Mouse (Mus musculus) erythroblast, adult 5-6 weeks (primary cell): ENCODE data around the gene Fxr2. TPM values are rescaled to one million over a fixed set of nuclear protein-coding genes. Genes with fewer than 3 reads are reported as not detected.
"Not testable (repeated sequence)": the region's sequence is repeated elsewhere in the genome, so short reads cannot be mapped to it uniquely, and the experiment has no call there.

ENCODE experiments used
- ATAC-seq: replicated peaks from 2 replicates; pipeline ENCODE4 v1.8.0; 2016; ENCODE audit warnings: moderate number of reproducible peaks, mild to moderate bottlenecking, moderate TSS enrichment, inconsistent platforms; ENCODE audit not compliant: poor library complexity, low FRiP score, severe bottlenecking
- total RNA-seq, 2 experiments: library from RNA; stranded (forward) in 1 of 2; stranded (reverse) in 1 of 2; fragments of 150-400 nt in 1 of 2; fragments of 200-764, 138-1000 nt in 1 of 2; gene quantifications; 2 replicates each; pipeline versions ENCODE4 v1.2.3 to v1.2.4; 2015 to 2017; ENCODE audit warnings: low replicate concordance in 2 of 2

Gene Fxr2
- total RNA-seq, 2 experiments from 2014 or later: 12.3 to 14.4 TPM

GRCm38 (mm10) chr11:69606832-69607231 lies 26.0 kb upstream of the Fxr2 start:
- ATAC-seq: no peak

GRCm38 (mm10) chr11:69608525-69608924 lies 24.3 kb upstream of the Fxr2 start:
- no peak for ATAC-seq

GRCm38 (mm10) chr11:69609416-69609815 lies 23.4 kb upstream of the Fxr2 start:
- ATAC-seq: no peak

GRCm38 (mm10) chr11:69610899-69611298 lies 21.9 kb upstream of the Fxr2 start:
- ATAC-seq: no peak

- peak; percentile 84 for ATAC-seq
Measured at GRCm38 (mm10) chr11:69613553-69614256, 19.1 kb upstream of the Fxr2 start.

GRCm38 (mm10) chr11:69614257-69614588 lies 18.6 kb upstream of the Fxr2 start:
- not testable (repeated sequence) for ATAC-seq

GRCm38 (mm10) chr11:69616781-69617180 lies 16.0 kb upstream of the Fxr2 start:
- ATAC-seq: no peak

GRCm38 (mm10) chr11:69617805-69618204 lies 15.0 kb upstream of the Fxr2 start, which contains the start of gene Shbg:
Gene Shbg, minus strand, starts transcription at chr11:69617905.
- ATAC-seq: no peak

- peak; percentile 61 for ATAC-seq
Measured at GRCm38 (mm10) chr11:69620394-69621081, 12.3 kb upstream of the Fxr2 start.

- no peak; the same call in 1 of the 2 replicates for ATAC-seq
Measured at GRCm38 (mm10) chr11:69621571-69622268, 11.1 kb upstream of the Fxr2 start, which contains the start of gene Sat2. Gene Sat2, plus strand, starts transcription at chr11:69622024.

GRCm38 (mm10) chr11:69622406-69622805 lies 10.4 kb upstream of the Fxr2 start:
- no peak for ATAC-seq

- no peak for ATAC-seq
Measured at GRCm38 (mm10) chr11:69623006-69623405, 9.8 kb upstream of the Fxr2 start.

- ATAC-seq: not testable (repeated sequence)
Measured at GRCm38 (mm10) chr11:69624339-69624738, 8.5 kb upstream of the Fxr2 start.

GRCm38 (mm10) chr11:69628286-69628685 lies 4.5 kb upstream of the Fxr2 start:
- peak; percentile 64 for ATAC-seq

- ATAC-seq: no peak
Measured at GRCm38 (mm10) chr11:69629802-69630201, 3.0 kb upstream of the Fxr2 start.

GRCm38 (mm10) chr11:69633128-69633866 lies 507 bp downstream of the Fxr2 start:
- ATAC-seq: peak; percentile 36

GRCm38 (mm10) chr11:69635471-69635870 lies 2.7 kb downstream of the Fxr2 start:
- ATAC-seq: no peak

- ATAC-seq: no peak
Measured at GRCm38 (mm10) chr11:69645860-69646259, 13.1 kb downstream of the Fxr2 start.

- ATAC-seq: no peak
Measured at GRCm38 (mm10) chr11:69653399-69653798, 20.6 kb downstream of the Fxr2 start.

GRCm38 (mm10) chr11:69654760-69655159 lies 22.0 kb downstream of the Fxr2 start:
- ATAC-seq: no peak
